Mouse (Mus musculus): ENCODE results near the gene Tdrd7.

Gene Tdrd7

GRCm38 (mm10) chr4:46043361-46043760 lies 78.2 kb downstream of the Tdrd7 start:
- no peak for DNase-seq

GRCm38 (mm10) chr4:46047971-46048370 lies 82.8 kb downstream of the Tdrd7 start:
- DNase-seq, result no peak

- DNase-seq, result no peak
Measured at GRCm38 (mm10) chr4:46048418-46048817, 83.3 kb downstream of the Tdrd7 start.

DNA sequence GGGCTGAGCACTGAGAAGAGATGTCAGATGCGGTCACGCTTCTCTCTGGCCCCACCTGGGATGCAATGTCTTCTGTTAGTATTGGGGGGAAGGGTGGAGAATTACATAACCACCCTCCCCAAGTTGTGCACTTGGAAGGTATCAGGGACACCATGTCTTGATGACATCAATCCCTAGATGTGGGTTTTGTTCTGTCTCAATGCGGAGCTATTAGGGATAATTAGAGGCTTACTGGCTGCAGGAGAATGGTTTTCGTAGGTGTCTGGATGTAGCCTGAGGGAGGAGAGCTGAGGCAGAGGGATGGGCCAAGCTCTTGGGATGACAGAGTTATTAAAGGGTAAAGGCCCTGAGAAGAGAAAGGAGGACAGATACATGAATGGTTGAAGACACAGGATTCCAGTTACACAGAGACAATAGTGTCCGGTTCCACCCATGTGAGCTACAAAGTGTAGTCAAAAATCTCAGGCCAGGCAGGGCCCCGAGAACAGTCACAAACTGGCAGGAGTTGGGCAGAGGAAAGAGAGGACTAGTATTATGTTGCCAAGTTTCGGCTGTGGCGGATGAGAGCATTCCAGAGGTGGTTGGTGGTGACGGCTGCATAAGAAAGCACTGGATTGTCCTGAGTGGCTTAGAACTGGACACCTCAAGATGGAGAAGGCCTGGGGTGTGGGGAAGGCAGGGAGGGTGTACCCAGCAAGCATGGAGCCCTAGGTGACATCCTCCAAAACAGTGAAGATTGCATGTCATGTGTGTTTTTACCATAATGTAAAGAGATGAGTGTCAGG lies 88.4 kb downstream of the Tdrd7 start:
- DNase-seq, result no peak

DNA sequence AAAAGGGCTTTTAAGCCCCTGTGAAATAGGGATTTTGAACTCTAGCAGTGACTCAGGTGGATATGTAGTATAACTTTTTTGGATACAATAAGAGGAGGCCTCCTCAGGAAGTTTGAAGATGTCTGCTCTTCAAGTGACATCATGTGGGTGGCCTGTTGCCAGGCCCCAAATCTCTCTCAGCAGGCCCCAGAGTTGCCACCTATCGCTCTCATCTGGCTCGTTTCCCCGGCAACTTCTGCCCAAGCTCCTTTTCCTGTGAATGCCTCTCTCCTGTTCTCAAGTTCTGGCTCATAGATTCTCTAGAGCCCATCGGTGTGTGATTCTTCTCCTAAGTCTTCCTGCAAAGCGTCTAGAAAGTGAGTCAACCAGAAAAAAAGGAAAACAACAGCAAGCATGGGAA lies 91.0 kb downstream of the Tdrd7 start:
- no peak for DNase-seq

DNA sequence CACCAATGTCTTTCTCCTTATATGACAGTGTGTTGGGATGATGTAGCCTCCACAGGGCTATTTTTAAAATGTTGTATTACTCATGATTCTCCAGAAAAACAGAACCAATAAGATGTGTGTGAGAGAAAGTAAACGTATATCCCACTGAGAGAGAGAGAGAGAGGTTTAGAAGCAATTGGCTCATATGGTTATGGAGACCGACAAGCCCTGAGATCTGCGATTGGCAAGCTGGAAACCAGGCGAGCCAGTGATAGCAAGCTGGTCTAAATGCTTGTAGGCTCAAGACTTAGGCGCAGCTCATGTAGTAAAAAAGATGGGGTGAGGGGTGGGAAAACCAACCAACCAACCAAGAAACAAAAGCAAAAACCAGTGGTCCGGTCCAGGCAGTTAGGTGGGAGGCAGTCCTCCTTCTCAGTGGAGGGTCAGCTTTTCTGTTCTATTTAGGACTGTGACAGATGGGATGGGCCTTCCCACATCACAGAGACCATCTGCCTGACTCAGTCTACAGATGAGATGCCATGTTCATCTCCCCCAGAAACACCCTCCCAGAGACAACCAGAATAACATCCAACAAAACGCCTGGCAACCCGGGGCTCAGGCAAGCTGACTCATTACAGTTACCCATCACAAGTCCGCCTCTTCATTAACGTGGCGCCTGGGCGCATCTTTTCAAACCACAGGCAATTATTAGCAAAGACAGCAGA lies 96.3 kb downstream of the Tdrd7 start:
- no peak for DNase-seq

GRCm38 (mm10) chr4:46063841-46064240 lies 98.7 kb downstream of the Tdrd7 start:
- DNase-seq, result no peak

DNA sequence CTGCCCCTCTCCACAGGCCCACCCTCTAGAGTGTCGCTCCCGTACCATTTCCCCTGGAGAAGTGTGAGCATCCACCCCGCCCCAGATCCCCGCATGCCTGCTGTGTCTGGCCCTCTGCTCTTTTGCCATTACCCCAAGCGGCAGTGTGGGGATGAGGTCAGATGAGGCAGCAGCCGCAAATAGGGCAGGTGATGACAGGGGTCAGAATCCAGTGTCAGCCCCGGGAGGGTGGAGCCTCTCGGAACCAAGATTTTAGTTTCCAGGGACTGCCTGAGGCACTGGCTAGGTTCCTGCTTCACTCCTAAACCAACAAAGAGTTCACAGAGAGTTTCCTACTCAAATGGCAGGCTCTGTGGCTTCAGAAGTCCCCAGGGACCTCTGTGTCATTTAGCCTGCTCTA lies 99.1 kb downstream of the Tdrd7 start:
- no peak for DNase-seq

- DNase-seq, result no peak
Measured at GRCm38 (mm10) chr4:46064961-46065360, 99.8 kb downstream of the Tdrd7 start.

- no peak for DNase-seq
Measured at GRCm38 (mm10) chr4:46065695-46066340, 100.7 kb downstream of the Tdrd7 start.

GRCm38 (mm10) chr4:46068060-46068459 lies 102.9 kb downstream of the Tdrd7 start:
- no peak for DNase-seq

- no peak for DNase-seq
Measured at GRCm38 (mm10) chr4:46068573-46068972, 103.4 kb downstream of the Tdrd7 start.

GRCm38 (mm10) chr4:46069851-46070482 lies 104.8 kb downstream of the Tdrd7 start:
- DNase-seq, result peak; percentile 75

DNA sequence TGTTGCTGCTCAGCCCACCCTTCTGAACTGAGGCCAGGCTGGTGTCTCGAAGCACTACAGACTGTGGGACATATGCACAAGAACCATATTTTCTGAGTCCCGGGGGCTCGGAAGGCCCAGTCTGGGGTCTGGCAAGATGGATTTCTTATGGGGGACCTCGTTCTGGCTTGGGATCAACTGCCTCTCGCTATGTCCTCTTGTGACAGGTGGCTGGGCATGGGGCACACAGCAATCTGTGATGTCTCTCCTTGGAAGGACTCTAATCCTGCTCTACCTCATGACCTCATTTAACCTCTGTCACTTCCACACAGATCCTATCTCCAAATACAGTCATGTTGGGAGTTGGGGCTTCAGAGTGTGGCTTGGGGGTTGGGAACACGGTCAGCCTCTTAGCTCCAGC lies 107.5 kb downstream of the Tdrd7 start:
- no peak for DNase-seq

DNA sequence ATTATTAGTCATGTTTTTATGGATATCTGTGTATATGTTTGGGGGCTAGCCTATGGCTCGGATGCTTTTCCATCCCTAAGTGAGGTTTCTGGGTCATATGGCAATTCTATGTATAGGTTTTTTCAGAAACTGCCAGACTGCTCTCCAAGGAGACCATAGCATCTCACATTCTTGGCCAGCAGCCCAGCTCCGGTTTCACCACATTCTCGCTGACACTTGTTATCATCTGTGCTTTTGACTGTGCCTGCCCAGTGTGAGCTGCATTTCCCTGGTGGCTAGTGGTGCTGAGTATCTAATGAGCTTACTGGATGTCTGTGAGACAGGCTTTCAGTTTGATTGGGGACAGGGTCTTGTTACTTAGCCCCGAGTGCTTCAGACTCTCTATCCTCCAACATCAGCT lies 108.6 kb downstream of the Tdrd7 start:
- peak; percentile 67 for DNase-seq

- no peak for DNase-seq
Measured at GRCm38 (mm10) chr4:46075664-46076063, 110.5 kb downstream of the Tdrd7 start.

DNA sequence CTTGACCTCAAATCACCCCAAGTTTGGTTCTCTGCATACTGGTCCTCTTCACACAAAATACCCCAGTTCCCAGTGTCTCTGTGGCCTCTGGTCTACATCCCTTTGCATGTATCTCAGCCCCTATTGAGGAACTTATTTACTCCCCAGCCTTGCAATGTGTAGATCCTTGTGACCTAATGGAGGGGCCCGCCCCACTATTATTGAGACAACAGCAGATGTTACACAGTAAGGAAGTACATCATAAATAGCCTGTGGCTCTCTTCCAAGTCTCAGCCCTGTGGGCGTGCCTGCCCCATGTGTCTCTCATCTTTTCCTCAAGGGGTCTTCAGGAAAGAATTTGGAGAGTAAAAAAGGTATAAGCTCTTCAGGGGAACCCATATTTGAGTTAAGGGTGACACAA lies 111.8 kb downstream of the Tdrd7 start:
- DNase-seq, result no peak

DNA sequence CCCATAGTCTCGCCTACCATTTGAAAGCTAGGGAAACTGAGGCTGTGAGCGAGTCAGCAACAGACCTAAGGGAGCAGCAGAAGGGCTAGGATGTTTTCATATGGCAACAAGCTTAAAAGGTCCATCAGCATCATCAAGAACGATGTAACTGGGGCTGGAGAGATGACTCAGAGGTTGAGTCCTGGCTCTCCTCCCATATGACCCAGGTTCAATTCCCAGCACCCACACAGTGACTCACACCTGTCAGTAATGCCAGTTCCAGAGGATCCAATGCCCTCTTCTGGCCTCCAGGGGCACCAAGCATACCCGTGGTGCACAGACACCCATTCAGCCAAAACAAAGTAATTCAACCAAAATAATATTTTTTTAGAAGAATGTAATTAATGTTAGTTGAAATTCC lies 115.1 kb downstream of the Tdrd7 start:
- DNase-seq, result no peak

DNA sequence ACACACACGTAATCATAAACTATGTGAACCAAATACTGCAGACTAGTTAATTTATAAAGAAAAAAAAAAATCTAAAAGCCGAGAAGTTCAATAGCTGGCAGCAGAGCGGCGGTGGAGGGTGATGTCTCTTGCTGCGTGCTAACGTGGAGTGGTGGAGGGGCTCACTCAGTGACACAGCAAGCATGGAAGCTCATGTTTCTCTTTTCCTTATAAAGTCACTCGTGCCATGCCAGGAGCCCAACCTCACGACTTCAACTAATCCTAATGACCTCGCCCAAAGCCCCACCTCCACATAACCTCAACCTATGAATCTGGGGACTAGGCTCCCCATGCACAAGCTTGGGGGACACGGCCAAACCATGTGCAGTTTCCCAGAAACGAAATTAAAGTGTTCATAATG lies 117.4 kb downstream of the Tdrd7 start:
- no peak for DNase-seq

Data from cerebellum, adult 11 months (tissue).